Mouse (Mus musculus): Measurements from ENCODE around the gene Gabrb1.

The Gabrb1 gene

DNA sequence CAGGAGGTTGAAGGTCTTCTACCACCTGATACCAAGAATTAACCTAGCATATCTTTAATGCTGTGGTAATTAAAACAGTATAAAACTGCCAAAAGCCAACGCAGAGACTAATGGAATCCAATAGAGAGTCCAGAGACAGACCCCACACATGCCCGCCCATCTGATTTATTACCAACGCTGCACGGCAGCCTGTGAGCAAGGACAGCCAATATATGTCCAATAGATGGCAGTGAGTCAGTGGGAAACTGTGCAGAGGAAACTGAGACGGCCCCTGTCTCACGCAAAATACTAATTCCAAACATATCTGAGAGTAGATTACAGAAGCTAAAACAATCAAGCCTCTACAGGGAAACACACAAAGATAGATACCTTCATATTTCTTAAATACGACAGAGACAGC is 506.5 kb downstream of the Gabrb1 start:
- DNase-seq = peak; percentile 11 to 18

DNA sequence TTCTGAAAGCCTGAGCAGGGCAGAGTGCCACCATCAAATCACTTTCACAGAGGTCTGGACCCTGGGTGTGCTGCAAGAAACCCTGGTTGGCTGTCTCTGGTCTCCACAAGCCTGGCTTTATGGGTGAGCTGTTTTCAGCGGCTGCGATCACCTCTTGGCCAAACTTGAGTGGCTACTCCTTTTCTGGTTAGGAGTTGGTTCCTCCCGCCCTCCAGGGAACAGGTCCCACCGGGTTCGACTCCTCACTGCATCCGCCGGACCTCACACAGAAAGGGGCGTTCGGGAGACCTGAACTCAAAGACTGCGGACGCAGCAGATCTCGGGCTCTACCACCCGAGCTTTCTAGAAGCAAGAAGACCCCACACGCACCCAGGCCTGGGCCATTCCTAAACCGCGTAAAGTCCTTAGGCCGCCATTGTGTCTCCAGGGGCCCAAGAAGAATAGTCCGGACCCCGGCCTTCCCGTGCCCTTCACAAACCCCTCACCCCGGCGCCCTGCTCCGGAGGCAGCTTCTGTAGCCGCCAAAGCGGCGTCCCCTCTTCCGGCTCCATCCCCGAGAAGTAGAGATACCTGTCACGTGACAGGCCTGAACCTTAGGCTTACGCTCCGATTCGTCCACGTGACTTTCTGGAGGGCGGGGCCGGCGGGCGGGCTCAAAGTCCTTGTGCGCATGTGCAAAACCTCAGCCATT is 509.8 kb downstream of the Gabrb1 start, which contains the start of gene Commd8:
Commd8 (minus strand) TSS at position 596 of the 691 bp plus-strand sequence.
- DNase-seq = peak; percentile 98

DNA sequence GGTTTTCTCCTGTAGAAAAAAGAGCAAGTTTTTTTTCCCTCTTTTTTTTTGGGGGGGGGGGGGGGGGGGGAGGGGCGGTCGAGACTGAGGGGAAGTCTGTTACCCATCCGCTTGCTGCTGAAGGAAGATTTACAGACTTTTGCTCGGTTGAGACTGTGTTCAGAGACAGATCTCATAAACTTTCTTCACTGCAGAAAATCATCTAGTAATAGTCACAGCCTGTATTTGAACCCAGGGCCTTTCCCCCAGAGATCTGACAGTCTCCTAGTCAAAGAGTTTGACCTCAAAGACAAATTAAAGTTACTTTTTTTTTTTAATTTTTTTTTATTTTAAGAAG is 510.3 kb downstream of the Gabrb1 start:
- DNase-seq = no peak

DNA sequence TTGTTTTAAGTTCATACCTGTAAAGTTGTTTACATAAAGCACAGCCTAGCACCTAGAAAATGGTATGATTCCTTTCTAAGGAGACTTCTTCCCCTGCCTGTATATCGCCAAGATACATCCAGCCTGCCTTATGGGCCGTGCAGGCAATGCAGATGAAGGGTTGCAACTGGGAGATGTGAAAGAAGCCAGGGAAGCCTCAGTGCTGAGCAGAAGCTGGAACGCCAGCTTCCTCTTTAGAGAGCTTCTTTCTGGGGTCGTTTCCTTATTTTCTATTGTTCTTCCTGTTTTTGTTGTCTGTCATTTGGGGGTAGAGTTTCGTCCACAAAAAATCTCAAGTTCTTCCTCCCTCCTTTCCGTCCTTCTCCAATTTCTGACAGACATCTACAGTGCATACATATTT is 512.2 kb downstream of the Gabrb1 start:
- no peak for DNase-seq

DNA sequence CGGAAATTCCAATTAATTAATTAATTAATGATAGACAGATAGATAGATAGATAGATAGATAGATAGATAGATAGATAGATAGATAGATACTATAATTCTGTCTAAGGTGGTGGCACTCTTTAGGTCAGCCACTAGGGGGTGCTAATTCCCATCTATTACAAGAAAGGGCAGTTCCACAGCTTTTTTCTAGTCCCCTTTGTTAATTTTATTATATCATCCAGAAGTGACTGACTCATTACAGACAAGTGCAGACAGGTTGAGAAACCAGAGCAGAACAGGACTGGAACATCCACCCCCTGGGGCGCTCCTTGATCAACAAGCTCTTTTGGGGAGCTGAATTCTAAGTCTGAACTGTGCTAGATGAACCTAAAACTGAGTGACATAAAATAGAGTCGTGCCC is 514.8 kb downstream of the Gabrb1 start:
- DNase-seq = peak; percentile 9 to 39

DNA sequence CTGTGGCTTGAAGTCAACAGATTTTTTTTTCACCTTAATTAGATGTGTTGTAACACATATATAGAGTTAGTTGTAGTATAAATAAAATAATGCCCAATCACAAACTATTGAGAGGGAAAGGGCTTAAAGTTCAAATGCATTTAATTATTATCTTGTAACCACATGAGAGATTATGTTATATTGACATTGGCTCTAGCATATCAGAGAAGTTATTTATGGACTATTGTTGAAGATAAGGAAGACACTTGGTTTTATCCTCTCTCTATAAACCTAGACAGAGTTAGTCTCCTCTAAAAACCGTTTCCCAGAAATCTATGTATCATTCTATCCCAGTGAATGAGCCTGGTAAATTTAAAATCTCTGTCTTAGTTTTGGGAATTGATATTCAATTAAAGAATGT is 515.6 kb downstream of the Gabrb1 start:
- no peak for DNase-seq

DNA sequence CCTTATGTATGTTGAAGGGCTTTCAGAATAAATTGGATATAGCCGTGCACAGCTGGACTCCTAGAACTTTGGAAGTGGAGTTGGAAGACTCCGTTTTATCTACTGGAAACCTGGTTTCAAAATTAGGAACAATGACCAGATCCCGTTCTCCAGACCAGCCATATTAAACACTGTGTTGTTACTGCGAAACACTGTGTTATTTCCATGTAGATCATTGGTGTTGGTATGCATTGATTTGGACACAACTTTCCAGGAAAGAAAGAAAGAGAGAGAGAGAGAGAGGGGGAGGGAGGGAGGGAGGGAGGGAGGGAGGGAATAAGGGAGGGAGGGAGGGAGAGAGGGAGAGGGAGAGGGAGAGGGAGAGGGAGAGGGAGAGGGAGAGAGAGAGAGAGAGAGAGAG is 517.1 kb downstream of the Gabrb1 start:
- DNase-seq = no peak

DNA sequence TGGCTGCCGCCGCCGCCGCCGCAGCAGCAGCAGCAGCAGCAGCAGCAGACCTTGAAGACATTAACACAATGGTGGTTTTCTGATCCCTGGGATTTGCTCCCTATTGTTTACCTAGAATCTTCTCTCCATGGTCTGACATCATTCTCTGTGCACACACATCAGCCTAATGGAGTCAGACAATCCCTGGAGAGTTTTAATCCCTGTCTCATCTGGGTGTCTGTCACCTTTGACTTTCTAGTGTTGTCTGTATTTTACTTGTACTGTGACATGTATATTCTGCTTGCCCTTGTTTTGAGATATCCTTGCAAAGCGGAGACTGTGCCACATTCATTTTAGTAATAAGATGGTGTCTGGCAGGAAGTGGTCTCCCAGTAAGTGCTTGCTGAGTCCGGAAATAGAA is 517.6 kb downstream of the Gabrb1 start:
- DNase-seq = no peak

DNA sequence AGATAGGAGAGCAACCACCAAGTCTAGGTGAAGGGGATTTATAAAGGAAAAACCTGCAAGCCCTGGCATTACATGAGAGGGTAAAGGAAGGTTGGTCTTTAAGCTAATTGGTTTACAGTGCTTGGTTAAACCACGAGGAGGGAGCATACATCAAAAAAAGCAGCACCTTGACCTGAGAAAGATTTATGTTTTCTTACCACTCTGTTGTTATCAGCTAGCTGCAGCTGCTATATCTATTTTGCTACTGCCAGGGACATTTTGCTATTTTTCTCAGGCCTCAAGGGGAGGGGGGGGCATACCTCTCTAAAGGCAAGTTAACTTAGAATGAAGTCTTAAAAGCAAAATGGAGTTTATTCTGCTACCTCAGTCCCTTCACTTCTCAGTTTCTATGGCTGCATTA is 523.3 kb downstream of the Gabrb1 start:
- DNase-seq = no peak

DNA sequence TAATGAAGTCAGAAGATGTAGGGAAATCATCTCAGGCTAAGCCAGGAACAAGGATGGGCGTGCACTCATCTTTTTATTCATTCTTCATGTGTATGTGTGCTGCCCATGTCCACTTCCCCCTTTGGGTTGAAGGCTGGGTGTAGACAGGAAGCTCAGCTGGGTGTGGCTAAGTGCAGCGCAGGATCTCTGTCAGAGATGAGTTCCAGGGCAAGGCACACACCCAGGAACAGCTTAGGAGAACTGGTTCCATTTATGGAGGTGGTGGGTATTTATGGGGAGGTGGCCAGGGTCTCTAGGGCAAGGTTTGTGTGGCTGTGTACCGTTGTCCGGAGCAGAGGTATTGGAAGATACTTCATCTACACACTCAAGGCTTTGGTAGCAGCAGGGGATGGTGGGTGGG is 524.9 kb downstream of the Gabrb1 start:
- DNase-seq = no peak

DNA sequence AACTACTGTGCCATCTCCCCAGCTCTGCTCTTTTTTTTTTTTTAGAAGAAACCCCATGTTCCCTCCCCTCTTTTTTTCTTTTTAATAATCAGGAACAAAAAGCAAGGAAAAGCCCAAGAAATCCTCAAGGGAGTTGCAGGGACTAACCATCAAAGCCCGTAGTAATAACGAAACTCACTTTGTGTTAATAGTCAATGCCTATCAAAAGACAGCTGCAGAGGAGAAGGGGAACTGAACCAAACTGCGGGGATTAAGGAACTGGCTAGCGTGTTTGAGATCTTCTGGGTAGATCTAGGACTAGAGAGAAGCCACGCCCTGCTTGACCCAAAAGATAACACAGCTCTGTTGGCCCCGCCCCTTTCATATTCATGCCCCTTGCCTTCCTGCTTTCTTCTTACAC is 526.0 kb downstream of the Gabrb1 start:
- no peak for DNase-seq

DNA sequence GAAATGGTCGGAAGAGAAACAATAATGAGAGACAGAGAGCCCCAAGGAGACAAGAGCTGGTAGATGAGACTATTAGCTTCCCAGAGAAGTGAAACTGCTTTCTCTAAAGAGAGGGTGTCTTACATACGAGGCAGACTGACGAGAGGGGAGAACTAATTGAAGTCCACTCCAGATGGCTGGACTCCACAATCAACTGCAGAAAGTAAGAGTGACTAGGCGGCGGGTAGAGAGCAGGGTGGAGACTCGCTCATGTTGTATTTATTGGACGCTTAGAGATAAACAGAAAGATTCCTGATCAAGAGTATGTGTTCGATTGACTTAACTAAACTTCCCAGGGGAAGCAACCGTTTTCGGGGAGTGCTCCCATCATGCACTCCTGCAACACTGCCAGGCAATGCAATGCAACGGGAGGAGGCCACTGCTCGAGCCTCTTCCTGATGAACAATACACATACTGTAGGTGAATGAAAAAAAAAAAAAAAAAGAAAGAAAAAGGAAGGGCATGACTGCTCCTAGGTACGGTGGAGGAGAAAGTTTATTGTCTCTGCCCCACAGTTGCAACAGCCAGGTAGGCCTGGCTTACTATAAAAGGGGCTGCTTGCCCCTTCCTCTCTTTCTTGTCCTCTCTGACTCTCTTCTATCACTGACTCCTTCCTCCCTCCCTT is 526.7 kb downstream of the Gabrb1 start:
- no peak for DNase-seq

DNA sequence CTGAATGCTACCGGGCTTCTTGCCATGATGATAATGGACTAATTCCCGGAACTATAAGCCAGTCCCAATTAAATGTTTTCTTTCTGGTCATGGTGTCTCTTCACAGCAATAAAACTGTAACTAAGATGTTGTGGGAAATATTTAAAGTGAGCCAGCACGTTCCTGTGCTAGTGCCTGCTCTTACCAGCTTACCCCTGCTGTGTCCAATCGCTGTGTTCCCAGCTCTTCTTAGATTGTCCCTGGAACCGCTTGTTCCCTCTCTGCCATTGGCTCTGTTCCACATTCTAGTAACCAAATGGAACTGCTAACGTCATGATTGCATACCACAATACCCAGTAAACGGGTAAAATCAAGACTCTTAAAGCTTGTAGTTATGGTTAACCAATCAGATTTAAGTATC is 533.2 kb downstream of the Gabrb1 start:
- no peak for DNase-seq

DNA sequence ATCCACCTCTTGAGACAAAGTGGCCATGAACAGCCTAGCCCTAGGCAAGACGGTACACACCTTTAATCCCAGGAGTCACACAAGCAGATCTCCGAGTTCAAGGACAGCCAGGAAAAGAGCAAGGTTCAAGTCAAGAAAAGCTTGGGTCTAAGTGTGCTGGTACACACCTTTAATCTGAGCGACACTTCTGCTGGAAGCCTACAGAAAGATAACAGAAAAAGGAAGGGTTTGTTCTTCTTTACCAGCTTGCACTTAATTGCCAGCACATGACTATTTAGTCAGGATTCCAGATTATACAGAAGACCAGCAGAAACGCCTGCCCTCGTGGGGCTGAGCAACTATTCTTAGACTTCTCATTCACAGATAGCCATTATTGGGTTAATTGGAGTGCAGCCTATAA is 534.0 kb downstream of the Gabrb1 start:
- no peak for DNase-seq

DNA sequence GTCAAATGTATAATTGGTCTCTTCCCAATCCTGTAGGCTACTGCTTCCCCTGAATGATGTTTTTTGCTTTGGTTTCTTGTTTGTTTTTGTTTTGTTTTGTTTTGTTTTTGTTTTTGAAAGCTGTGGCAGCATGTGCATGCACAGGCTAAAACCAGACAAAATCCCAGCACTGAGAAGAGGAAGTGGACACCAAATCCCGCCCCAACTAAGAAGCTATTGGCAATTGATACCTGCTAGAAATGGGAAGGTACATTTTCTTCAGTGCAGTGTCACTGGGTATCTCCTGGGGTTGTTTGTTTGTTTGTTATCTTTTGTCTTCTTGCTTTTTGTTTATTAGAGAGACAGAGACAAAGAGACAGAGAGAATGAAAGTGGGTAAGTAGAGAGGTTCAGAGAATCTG is 537.5 kb downstream of the Gabrb1 start:
- no peak for DNase-seq
